Mouse (Mus musculus) common myeloid progenitor, adult 5-6 weeks (primary cell): Measurements from ENCODE around the gene Stx8. TPM values are rescaled to one million over a fixed set of nuclear protein-coding genes. Genes with fewer than 3 reads are reported as not detected.

Source experiments
- ATAC-seq: replicated peaks from 2 replicates; pipeline ENCODE4 v1.8.0; 2016; ENCODE audit warnings: low read depth, mild to moderate bottlenecking, moderate TSS enrichment, inconsistent platforms; ENCODE audit not compliant: poor library complexity, severe bottlenecking
- total RNA-seq: library from RNA; stranded (forward); fragments of 200-1000, 187-1606 nt; gene quantifications from 2 replicates; pipeline ENCODE4 v1.2.3, GENCODE M21; 2017

The Stx8 gene
- total RNA-seq, 1 experiment from 2014 or later = 19.6 TPM

- no peak for ATAC-seq
These were observed 66.5 kb downstream of the Stx8 start for GRCm38 (mm10) chr11:68032448-68032847.

GRCm38 (mm10) chr11:68033331-68033926 lies 67.4 kb downstream of the Stx8 start:
- ATAC-seq = no peak

GRCm38 (mm10) chr11:68034422-68034821 lies 68.4 kb downstream of the Stx8 start:
- ATAC-seq = no peak

DNA sequence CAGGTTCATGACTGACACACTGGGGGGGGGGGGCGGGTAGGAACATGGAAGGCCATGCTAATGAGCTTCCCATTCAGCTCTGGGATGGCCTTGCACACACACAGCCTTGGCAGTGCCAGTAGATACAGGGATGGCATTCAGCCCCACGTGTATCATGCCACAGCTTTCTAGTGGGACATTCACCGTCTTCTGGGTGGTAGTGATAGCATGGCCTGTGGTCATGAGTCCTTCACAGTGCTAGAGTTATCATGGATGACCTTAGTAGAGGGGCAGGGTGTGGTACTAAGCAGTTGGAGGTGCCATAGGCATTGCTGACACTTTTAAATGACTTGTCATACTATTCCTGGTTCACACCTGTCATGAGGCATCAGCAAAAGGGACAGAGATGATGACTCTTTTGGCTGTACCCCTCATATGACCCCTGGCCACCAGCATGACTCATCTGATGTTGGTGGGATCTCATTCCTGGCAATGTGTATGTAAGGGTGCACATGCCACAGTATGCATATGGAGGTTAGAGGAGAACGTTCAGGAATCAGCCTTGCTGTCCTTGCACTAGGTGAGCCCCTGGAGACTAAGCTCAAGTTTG lies 69.4 kb downstream of the Stx8 start:
- no peak for ATAC-seq

DNA sequence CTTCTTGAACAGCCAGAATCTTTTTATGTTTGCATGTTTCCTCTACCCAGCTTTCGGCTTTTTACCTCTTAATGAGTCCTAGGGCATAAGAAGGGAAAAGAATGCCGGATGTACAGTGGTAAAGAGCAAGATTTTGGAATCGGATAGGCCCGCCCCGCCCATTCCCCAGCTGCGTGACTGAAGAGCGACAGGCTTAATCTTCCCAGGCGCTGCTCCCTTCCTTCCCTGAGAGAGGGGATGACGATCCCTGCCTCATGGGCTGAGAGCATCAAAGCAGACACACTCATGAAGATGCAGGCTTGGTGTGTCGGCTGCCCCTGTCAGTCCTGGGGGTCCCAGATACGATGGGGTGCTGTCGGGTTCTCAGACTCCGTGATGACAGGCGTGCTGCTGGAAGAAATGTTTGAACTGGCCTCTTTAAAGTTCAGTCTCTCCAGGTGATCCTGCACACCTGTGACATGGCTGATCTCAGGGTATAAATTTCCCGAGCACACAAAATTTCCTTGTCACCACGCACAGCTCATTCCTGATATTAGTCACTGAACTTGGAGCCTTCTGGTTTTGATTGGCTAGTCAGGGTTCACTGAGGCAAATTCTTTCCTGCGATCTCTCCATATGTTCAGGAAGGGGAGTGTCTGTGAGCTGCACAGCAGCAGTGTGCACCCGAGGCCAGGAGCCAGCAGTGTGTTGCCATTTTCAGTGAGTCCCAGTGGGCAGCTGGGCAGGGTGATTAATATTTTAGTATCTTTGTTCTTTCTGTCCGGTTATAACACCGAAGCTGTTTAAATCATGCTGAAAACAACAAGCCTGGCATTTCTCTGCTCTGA lies 70.4 kb downstream of the Stx8 start:
- ATAC-seq = no peak

DNA sequence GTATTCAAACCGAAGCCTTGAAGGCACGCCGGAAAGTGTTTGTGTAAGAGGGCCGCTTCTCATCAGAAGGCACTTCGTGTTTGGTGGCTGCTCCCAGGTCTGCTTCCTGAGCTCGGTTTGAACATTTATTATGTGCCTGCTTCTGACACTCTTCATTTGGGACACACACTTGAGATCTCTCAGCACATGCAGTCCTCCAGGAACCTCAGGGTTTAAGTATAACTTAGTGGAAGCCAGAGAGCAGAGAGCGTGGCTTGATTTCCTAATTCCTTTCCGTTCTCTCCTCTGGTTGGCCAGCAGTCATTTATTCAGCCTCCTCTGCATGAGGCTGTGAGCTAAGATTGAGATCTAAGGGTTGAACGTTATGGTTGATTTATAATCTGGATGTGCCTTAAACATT lies 71.1 kb downstream of the Stx8 start:
- ATAC-seq = no peak

DNA sequence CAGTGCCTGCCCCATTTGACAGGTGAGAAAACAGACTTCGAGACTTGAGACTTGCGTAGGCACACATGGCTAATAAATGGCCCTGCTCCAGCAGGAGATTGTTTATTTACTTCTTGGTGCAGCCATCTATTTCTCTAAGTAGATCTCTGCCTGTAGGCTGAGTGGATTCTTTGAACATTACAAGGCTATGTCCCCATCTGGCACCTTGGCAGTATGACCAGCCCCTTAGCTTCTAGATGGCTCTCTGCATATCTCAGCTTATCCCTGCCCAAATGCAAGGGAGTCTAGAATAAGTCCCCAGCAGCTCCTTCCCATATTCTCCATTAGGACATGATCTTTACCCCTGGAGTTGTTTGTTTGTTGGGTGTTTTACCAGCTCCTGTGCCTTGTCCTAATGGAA lies 72.1 kb downstream of the Stx8 start:
- ATAC-seq = no peak

GRCm38 (mm10) chr11:68044181-68044580 lies 78.2 kb downstream of the Stx8 start:
- no peak for ATAC-seq

DNA sequence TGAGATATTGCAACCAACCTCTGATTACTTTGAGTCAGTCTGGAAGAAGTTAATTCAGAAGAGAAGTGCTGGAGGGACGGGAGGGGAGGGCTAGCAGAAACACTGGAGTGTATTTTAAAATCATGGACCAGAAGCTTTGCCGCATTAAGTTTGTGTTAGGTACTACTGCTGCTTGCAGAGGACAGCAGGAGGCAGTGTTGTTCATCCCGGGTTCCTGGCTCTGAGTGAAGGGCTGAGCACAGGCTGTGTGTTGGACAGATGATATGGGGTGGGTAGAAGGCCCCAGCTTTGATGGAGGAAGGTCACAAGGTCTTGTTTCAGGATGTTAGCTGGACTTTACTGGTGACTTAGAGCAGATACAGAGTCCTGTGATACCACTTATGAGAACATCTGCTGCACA lies 80.9 kb downstream of the Stx8 start:
- ATAC-seq = no peak

DNA sequence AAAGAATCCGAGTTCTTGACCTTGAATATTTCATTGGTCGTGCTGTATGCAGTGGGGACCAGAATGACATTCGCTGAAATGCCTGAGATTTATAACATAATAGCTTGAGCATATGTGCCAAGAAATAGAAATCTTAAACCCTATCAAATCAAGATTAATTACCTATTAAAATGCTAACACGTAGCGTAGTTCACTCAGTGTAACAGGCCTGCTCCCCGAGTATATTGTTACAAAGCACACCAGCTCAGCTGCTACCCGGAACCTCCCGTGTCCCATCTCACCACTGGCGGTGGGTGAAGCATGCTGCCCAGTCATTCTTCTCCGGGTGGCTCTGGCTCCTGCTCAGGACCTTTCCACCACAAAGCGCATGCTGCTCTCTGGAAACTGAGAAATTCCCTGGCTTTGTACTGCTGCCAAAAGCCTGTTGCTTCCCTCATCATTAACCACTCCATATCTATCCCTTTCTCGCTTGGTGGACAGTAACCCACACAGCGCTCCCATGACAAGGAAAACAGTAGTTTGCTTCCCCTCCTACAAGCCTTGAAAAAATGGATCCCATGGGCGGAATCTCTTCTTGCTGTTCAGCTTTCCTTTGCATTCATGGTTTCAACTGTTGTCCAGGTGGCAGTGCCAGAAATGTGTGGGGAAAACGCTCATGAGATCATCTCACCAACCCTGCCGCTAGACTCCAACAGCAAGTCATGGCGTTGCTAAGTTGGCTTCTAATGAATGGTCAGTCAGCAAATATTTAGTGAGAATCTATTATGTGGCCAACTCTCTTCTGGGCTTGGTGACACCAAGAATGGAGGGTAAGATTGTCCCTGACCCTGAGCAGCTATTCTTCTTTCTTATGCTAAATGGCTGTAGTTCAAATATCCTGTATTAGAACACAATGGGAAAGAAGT lies 83.5 kb downstream of the Stx8 start:
- ATAC-seq = no peak

DNA sequence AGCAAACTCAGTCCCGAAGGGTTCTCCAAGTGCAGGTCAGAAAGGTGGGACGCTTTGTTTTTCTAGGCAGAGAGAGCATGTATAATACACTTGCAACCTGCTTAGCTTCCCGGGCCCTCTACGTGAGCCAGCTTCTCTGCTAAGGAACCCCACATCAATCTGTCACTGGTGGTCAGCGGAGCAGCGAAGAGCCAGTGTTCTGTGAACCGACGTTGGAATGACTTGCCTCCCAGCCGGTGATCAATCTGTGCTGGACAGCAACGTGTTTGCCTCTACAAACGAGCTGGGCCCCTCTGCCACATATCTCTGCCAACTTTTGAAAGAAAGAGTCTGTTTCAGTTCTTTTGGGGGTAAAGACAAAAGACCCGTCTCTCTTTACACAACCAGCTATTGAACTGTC lies 84.7 kb downstream of the Stx8 start:
- ATAC-seq = no peak

- ATAC-seq = no peak
These were observed 85.3 kb downstream of the Stx8 start for GRCm38 (mm10) chr11:68051305-68051704.

GRCm38 (mm10) chr11:68058466-68059201 lies 92.6 kb downstream of the Stx8 start:
- ATAC-seq = no peak

GRCm38 (mm10) chr11:68060651-68061050 lies 94.7 kb downstream of the Stx8 start:
- no peak for ATAC-seq

DNA sequence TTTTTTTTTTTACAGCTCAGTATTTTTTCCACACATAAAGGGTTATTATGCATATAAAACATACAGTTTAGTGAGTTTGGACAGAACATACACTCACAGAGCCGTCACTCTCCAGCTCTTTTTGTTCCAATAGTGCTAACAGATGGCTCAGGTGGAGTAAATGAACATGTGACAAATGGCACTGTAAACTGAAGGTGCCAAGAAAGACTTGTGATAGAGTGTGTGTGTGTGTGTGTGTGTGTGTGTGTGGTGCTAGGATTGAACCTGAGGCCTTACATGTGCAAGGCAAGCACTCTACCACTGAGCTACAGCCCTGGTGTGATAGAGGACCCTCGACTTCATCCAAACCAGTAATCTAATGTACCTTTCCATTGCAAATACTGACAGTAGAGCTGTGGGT lies 96.1 kb downstream of the Stx8 start:
- no peak for ATAC-seq

DNA sequence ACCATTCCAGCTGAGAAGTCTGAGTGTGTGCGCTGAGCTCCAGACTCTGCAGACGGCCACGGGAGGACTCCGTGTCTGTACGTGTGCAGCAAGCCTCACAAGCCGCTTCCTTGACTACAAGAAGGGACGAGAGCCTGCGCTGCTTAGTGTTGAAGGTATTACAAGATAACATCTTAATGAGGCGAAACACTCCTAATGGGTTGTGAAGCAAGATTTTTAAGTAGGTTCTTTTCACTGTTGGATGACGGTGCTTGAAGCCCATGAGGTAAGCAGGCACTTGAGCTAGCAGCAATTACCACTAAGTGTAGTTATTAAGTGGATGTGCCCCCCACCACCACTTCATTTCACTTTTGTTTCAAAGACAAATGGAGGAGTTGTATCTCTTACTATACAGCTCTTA lies 101.8 kb downstream of the Stx8 start:
- no peak for ATAC-seq

- no peak for ATAC-seq
These were observed 104.1 kb downstream of the Stx8 start for GRCm38 (mm10) chr11:68070086-68070485.

GRCm38 (mm10) chr11:68071836-68072235 lies 105.8 kb downstream of the Stx8 start:
- no peak for ATAC-seq

DNA sequence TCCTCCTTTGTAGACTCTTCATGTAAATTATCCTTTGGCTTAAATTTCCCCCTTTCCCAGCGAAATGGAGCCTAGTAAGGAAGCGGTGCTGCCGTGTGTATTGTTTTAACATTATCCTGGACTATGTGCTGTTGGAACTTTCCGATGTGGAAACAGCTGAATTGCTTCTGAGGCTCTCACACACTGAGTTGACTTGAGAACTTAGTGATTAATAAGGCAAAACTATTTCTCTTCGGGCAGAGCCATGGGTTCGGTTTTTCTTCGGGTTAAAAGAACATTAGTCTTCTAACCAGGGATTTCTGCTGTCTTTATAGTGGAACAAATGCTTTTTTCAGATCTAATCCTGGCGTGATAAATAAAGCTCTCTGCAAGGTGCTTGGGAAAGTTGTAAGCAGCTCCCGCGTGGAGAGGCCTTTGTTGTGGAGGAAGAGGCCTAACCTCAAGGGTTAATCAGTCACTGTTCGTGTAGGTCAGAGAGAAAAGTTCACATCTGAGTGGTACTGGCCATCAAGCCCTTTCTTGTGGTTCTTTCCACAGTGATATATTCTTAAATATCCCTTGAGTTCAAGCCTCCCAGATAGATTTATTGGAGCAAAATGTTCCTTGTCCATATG lies 106.7 kb downstream of the Stx8 start:
- ATAC-seq = no peak
